Mouse (Mus musculus): ENCODE data around the gene Ispd. TPM values are rescaled to one million over a fixed set of nuclear protein-coding genes. Genes with fewer than 3 reads are reported as not detected.
A peak's percentile ranks its signal among the peaks of the same experiment; 100 is the strongest.

Ispd gene
- polyA plus RNA-seq, 1 experiment from 2014 or later = 0.33 TPM

GRCm38 (mm10) chr12:36666771-36667170, 285.5 kb downstream of the Ispd start:
- DNase-seq (ENCODE audit: low read depth, low spot score) = no peak
- ChIA-PET POLR2A (no interaction called here), CTCF (no interaction called here)
- ATAC-seq = no peak
- H3K27me3 ChIP-seq = no peaks in the 10 kb centered on the region
- in situ Hi-C loops (cut with MboI; ENCODE audit: low pct_unique_long_range_greater_than_20kb) = loop anchor here (10.0 kb wide), 2 partner anchors 452 to 752 kb away; no protein-coding TSS in a partner anchor
- no peak for TF ChIP-seq CTCF (IDR thresholded peaks at IDR 0.05)

GRCm38 (mm10) chr12:36670164-36670908, 289.1 kb downstream of the Ispd start:
- CTCF ChIA-PET = interaction anchor here (1.1 to 1.4 kb wide), 3 partner anchors 444 to 455 kb away, joined by 3 to 4 read pairs (median 3); no protein-coding TSS in a partner anchor
- peak; percentile 10 for TF ChIP-seq CTCF (IDR thresholded peaks at IDR 0.05)
- in situ Hi-C loops (cut with MboI; ENCODE audit: low pct_unique_long_range_greater_than_20kb) = loop anchor here (10.0 kb wide), 1 partner anchor 776 kb away; no protein-coding TSS in a partner anchor
- POLR2A ChIA-PET = no interaction called here
- no peaks in the 10 kb centered on the region for H3K27me3 ChIP-seq
- ATAC-seq (no peak), DNase-seq (ENCODE audit: low read depth, low spot score) (no peak)

GRCm38 (mm10) chr12:36670915-36671579, 289.8 kb downstream of the Ispd start:
- peak; percentile 66 for TF ChIP-seq CTCF (IDR thresholded peaks at IDR 0.05)
- POLR2A ChIA-PET = no interaction called here
- H3K27me3 ChIP-seq = no peaks in the 10 kb centered on the region
- peak; percentile 76 for ATAC-seq
- CTCF ChIA-PET = interaction anchor here (1.1 to 1.4 kb wide), 3 partner anchors 445 to 455 kb away, joined by 3 to 4 read pairs (median 3); no protein-coding TSS in a partner anchor
- DNase-seq (ENCODE audit: low read depth, low spot score) = no peak
- in situ Hi-C loops (cut with MboI; ENCODE audit: low pct_unique_long_range_greater_than_20kb) = loop anchor here (10.0 kb wide), 1 partner anchor 776 kb away; no protein-coding TSS in a partner anchor

GRCm38 (mm10) chr12:36674481-36674880, 293.2 kb downstream of the Ispd start:
- POLR2A ChIA-PET = no interaction called here
- no peaks in the 10 kb centered on the region for H3K27me3 ChIP-seq
- no peak for ATAC-seq
- in situ Hi-C loops (cut with MboI; ENCODE audit: low pct_unique_long_range_greater_than_20kb) = loop anchor here (10.0 kb wide), 1 partner anchor 780 kb away; no protein-coding TSS in a partner anchor
- no peak for DNase-seq (ENCODE audit: low read depth, low spot score)
- CTCF ChIA-PET = interaction anchor here (0.6 kb wide), 1 partner anchor 275 kb away, joined by 3 read pairs; no protein-coding TSS in a partner anchor
- no peak for TF ChIP-seq CTCF (IDR thresholded peaks at IDR 0.05)

GRCm38 (mm10) chr12:36678220-36678619, 297.0 kb downstream of the Ispd start:
- ChIA-PET POLR2A (no interaction called here), CTCF (no interaction called here)
- no peak for TF ChIP-seq CTCF (IDR thresholded peaks at IDR 0.05)
- in situ Hi-C loops (cut with MboI; ENCODE audit: low pct_unique_long_range_greater_than_20kb) = loop anchor here (10.0 kb wide), 1 partner anchor 783 kb away; no protein-coding TSS in a partner anchor
- no peaks in the 10 kb centered on the region for H3K27me3 ChIP-seq
- no peak for DNase-seq (ENCODE audit: low read depth, low spot score)
- no peak for ATAC-seq

GRCm38 (mm10) chr12:36680883-36681505, 299.7 kb downstream of the Ispd start:
- no peak for TF ChIP-seq CTCF (IDR thresholded peaks at IDR 0.05)
- CTCF ChIA-PET = no interaction called here

GRCm38 (mm10) chr12:36681779-36682178, 300.5 kb downstream of the Ispd start:
- ChIA-PET CTCF (no interaction called here), POLR2A (interaction anchor here (0.6 kb wide), 1 partner anchor 127 kb away, joined by 3 read pairs; no protein-coding TSS in a partner anchor)
- peaks cover 6% of the 10 kb centered on the region for H3K27me3 ChIP-seq
- DNase-seq (ENCODE audit: low read depth, low spot score) (no peak), ATAC-seq (no peak)
- TF ChIP-seq CTCF (IDR thresholded peaks at IDR 0.05) = no peak
- in situ Hi-C loops (cut with MboI; ENCODE audit: low pct_unique_long_range_greater_than_20kb) = no loop called here

More at GRCm38 (mm10) chr12:36680883-36681505, 299.7 kb downstream of the Ispd start:
- H3K27me3 ChIP-seq = peaks cover 4% of the 10 kb centered on the region
- ATAC-seq = no peak
- no peak for DNase-seq (ENCODE audit: low read depth, low spot score)
- POLR2A ChIA-PET = no interaction called here
- in situ Hi-C loops (cut with MboI; ENCODE audit: low pct_unique_long_range_greater_than_20kb) = no loop called here

- in situ Hi-C loops (cut with MboI; ENCODE audit: low pct_unique_long_range_greater_than_20kb) = no loop called here
- peaks cover 8% of the 10 kb centered on the region for H3K27me3 ChIP-seq
- ATAC-seq (no peak), DNase-seq (ENCODE audit: low read depth, low spot score) (no peak)
- no peak for TF ChIP-seq CTCF (IDR thresholded peaks at IDR 0.05)
- CTCF ChIA-PET = no interaction called here
- POLR2A ChIA-PET = no interaction called here
Measured at GRCm38 (mm10) chr12:36694072-36694471, 312.8 kb downstream of the Ispd start.

- no peak for DNase-seq (ENCODE audit: low read depth, low spot score)
Measured at GRCm38 (mm10) chr12:36704380-36704779, 323.1 kb downstream of the Ispd start.

GRCm38 (mm10) chr12:36708810-36709209, 327.6 kb downstream of the Ispd start:
- H3K27me3 ChIP-seq = peaks cover 26% of the 10 kb centered on the region
- POLR2A ChIA-PET = no interaction called here
- CTCF ChIA-PET = no interaction called here
- in situ Hi-C loops (cut with MboI; ENCODE audit: low pct_unique_long_range_greater_than_20kb) = loop anchor here (25.0 kb wide), 1 partner anchor 1403 kb away; no protein-coding TSS in a partner anchor
- no peak for TF ChIP-seq CTCF (IDR thresholded peaks at IDR 0.05)
- ATAC-seq (no peak), DNase-seq (ENCODE audit: low read depth, low spot score) (no peak)

More at GRCm38 (mm10) chr12:36704380-36704779, 323.1 kb downstream of the Ispd start:
- ATAC-seq = no peak
- in situ Hi-C loops (cut with MboI; ENCODE audit: low pct_unique_long_range_greater_than_20kb) = loop anchor here (25.0 kb wide), 1 partner anchor 1408 kb away; no protein-coding TSS in a partner anchor
- ChIA-PET POLR2A (no interaction called here), CTCF (interaction anchor here (0.8 kb wide), 1 partner anchor 9 kb away, joined by 3 read pairs; no protein-coding TSS in a partner anchor)
- TF ChIP-seq CTCF (IDR thresholded peaks at IDR 0.05) = peak; percentile 20
- H3K27me3 ChIP-seq = peaks cover 22% of the 10 kb centered on the region
